Mouse (Mus musculus): ENCODE data around the gene Prap1. TPM values are rescaled to one million over a fixed set of nuclear protein-coding genes. Genes with fewer than 3 reads are reported as not detected.
"Not testable (repeated sequence)": the region's sequence is repeated elsewhere in the genome, so short reads cannot be mapped to it uniquely, and the experiment has no call there.

The Prap1 gene
- total RNA-seq, 2 experiments from 2014 or later, result not detected

GRCm38 (mm10) chr7:140124382-140124781 lies 31.2 kb downstream of the Prap1 start:
- intact Hi-C loops (cut with DNase I), result no loop called here
- no peak for DNase-seq (ENCODE audit: low spot score in 2 of 2)

- DNase-seq (ENCODE audit: low spot score in 2 of 2), result peak; percentile 85
- intact Hi-C loops (cut with DNase I), result no loop called here
Observed at GRCm38 (mm10) chr7:140125278-140126021, 32.3 kb downstream of the Prap1 start.

GRCm38 (mm10) chr7:140126022-140126350 lies 32.8 kb downstream of the Prap1 start:
- intact Hi-C loops (cut with DNase I), result no loop called here
- DNase-seq (ENCODE audit: low spot score in 2 of 2), result no peak

DNA sequence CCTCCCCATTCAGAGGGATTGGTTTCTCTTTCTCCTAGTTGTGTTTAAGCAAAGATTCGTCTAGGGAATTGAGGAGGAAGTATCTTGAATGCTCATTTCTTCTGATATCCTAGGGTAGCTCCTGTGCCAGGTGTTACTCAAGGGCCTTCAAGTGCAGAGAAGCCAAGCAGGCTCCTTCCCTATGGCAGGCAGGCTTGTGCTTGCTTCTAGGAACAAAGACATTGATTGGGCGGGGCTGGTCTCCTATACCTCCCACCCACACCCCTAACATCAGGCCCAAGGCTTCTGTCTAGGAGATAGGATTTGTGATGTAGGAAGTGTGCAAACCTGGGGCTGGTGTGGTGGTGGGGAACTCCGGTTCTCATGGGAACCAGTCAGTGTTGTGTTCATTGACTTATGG lies 33.7 kb downstream of the Prap1 start:
- DNase-seq (ENCODE audit: low spot score in 2 of 2), result no peak
- intact Hi-C loops (cut with DNase I), result no loop called here

- DNase-seq (ENCODE audit: low spot score in 2 of 2), result no peak
- intact Hi-C loops (cut with DNase I), result no loop called here
Observed at GRCm38 (mm10) chr7:140127911-140128310, 34.7 kb downstream of the Prap1 start.

DNA sequence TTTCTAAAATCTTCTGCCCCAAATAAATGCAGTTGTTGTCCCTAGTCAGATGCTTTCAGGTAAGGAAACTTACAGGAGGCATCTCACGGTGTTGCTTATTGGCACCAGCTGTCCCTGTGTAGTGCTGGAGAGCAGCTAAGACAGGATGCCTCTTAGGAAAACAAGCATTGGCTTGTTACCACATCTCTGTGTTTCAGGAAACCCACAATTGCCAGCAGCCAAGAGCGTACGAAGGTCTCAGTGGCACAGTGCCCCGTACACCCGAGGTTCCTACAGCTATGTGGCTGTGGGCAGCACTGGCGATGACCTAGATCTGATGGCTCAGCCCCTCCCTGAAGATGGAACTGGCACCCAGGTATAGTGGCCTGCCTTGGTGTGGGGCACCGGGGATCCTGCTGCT lies 39.0 kb downstream of the Prap1 start:
- DNase-seq (ENCODE audit: low spot score in 2 of 2); intact Hi-C loops (cut with DNase I): not testable (repeated sequence)

DNA sequence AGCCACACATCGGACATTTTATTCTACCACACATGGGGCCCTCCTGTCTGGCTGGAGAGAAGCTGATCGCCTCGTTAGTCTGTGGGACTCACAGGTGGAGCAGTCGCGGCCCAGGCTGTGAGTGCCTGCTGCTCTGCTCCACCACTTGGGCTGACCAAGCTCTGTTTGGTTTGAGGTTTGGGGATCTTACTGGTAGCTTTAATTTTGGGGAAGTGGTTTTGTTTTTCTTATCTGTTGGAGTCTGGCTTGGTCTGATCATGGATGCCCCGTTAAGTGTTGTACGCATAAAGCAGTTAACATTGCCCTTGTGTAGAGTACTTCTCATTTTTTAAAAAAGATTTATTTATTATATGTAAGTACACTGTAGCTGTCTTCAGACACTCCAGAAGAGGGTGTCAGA lies 40.8 kb downstream of the Prap1 start:
- intact Hi-C loops (cut with DNase I); DNase-seq (ENCODE audit: low spot score in 2 of 2): not testable (repeated sequence)

DNA sequence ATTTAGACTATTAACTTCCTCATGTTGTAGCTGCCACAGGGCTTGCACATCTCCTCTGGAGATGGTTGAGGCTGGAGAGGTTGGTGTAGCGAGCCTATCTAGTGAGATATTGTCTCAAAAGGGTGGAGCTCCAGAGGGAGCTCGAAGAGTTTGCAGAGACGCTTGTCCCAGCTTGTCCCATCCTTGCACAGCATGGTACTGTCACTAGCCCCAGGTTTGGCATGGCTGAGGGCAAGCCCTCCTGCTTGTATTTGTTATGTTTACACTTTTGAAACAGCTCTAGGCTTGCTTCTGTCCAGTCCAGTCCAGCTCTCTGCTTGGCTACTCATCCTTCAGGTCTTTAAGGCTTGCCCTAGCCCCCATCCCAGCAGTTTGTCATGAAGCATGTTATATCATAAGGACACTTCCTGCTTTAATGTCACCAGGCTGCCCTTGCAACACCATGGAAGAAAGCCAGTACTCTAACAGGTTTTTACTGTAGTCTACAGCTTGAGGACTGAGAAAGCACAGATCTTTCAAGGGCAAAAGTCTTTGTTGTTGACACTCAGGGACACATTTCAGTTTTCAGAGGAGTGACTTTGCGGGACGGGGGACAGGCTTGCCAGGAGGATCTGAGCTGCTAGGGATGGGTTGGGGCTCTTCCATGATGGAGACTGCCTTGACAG lies 42.0 kb downstream of the Prap1 start:
- DNase-seq (ENCODE audit: low spot score in 2 of 2), result no peak
- intact Hi-C loops (cut with DNase I), result no loop called here

DNA sequence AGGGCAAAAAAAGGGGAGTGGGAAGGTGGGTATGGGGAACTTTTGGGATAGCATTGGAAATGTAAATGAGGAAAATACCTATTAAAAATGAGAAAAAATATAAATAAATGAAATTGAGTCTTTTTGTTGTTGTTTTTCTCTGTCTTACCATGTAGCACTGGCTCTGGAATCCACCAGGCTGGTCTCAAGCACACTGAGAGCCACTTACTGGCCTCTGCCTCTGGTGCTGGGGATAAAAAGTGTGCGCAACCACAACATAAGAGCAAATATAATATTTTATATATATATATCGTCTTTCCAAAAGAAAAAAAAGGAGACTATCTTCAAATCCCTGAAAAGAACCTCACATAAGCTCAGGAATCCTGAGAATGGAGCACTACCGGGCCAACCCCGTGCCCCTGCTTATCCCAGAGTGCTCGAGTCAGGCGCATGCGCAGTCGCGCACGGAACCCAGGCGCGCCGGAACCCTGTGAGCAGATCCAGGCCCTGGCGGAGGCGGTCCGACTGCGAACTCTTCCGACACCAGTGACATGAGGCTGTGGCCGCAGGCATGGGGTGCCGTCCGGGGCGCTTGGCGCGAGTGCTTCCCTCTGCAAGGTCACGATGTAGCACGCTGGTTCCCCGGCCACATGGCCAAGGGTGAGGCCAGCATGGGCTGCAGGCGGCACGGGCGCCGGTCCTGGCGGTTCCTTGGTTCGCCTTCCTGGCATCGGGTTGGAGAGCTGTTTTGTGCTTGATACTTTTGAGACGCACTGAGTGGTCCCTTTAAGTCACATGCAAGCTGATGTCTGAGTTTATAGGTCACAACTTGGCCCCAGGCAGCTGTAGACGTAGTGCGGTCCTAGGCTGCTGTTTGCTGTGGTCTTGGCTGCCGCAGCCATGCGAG lies 44.2 kb downstream of the Prap1 start, which contains the start of gene Mtg1:
Gene Mtg1, plus strand, starts transcription at position 430 of the 886 bp plus-strand sequence.
- DNase-seq (ENCODE audit: low spot score in 2 of 2), result peak; percentile 98
- intact Hi-C loops (cut with DNase I), result no loop called here

- intact Hi-C loops (cut with DNase I), result no loop called here
- no peak for DNase-seq (ENCODE audit: low spot score in 2 of 2)
Observed at GRCm38 (mm10) chr7:140138021-140138310, 44.8 kb downstream of the Prap1 start.

DNA sequence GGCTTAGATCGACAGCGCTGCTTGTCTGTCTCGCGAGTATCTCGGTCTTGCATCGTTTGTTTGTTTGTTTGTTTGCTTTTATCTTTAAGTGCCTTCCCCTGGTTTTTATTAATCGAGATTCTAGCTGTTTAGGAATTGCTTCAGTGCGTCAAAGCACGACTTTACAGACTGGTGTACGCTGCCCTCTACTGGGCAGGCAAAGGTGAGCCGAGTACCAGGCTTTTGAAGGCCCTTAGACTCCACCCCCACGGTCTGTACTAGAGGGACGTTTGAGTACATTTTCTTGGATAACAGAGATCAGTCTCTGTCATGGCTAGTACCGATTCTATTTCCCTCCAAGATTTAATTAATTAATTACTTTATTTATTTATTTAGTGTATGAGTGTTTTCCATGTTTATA lies 48.2 kb downstream of the Prap1 start:
- intact Hi-C loops (cut with DNase I), result loop anchor here (2.0 kb wide), 1 partner anchor 63 kb away; no protein-coding TSS in a partner anchor

DNA sequence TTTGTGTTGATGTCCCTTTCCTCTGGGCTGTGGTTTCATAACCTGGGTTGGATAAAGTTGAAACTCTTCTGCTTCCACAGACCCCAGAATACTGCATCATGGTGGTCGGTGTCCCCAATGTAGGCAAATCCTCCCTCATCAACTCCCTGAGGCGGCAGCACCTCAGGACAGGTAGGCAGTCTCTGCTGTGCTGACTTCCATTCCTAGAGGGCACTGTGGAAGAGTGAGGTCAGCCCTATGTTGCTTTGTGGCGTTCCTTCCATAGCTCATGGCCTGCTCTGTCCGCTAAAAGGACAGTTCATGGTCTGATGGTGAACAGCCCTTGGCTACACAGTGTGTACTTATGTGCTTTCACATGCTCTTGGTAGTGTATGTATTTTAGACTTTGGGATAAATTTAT lies 51.4 kb downstream of the Prap1 start:
- no peak for DNase-seq (ENCODE audit: low spot score in 2 of 2)
- intact Hi-C loops (cut with DNase I), result no loop called here

More for the DNA sequence above, 48.2 kb downstream of the Prap1 start:
- peak in 1 of 2 experiments; percentile 40 for DNase-seq (ENCODE audit: low spot score in 2 of 2)

Other genes with a start within 250 kb of the Prap1 start
- gene Kndc1, start 198.7 kb upstream of the Prap1 start, total RNA-seq (2021), result 10 to 100 TPM; 70.1 to 70.2 TPM
- gene Utf1, start 149.6 kb upstream of the Prap1 start, total RNA-seq (2021), result not detected
- gene 6430531B16Rik, start 114.6 kb upstream of the Prap1 start, total RNA-seq (2021), result 1 to 10 TPM; 1.0 to 2.0 TPM
- gene Adam8, start 100.8 kb upstream of the Prap1 start, total RNA-seq (2021), result 1 to 10 TPM; 1.7 to 3.5 TPM
- 10 to 100 TPM; 20.8 to 24.4 TPM for gene Zfp511, start 57.0 kb upstream of the Prap1 start, total RNA-seq (2021)
- gene Tubgcp2, start 56.7 kb upstream of the Prap1 start, total RNA-seq (2021), result 10 to 100 TPM; 35.3 to 36.9 TPM
- under 1 TPM; 0.20 to 0.25 TPM for gene Msx3, start 44.3 kb upstream of the Prap1 start, total RNA-seq (2021)
- 100 to 1,000 TPM; 191 TPM for gene Caly, start 10.8 kb upstream of the Prap1 start, total RNA-seq (2021)
- gene Fuom, start 9.0 kb downstream of the Prap1 start, total RNA-seq (2021), result 10 to 100 TPM; 47.5 to 52.8 TPM
- 1 to 10 TPM; 5.6 TPM for gene Paox, start 22.4 kb downstream of the Prap1 start, total RNA-seq (2021)
- 10 to 100 TPM; 51.0 to 53.0 TPM for gene Echs1, start 23.1 kb downstream of the Prap1 start, total RNA-seq (2021)
- 10 to 100 TPM; 20.8 to 20.9 TPM for gene Mtg1, start 44.2 kb downstream of the Prap1 start, total RNA-seq (2021)
- 100 to 1,000 TPM; 141 to 186 TPM for gene Sprn, start 61.5 kb downstream of the Prap1 start, total RNA-seq (2021)
- not detected for gene Olfr522, start 71.4 kb downstream of the Prap1 start, total RNA-seq (2021)
- gene Olfr523, start 79.8 kb downstream of the Prap1 start, total RNA-seq (2021), result not detected
- not detected for gene Olfr524, start 112.6 kb downstream of the Prap1 start, total RNA-seq (2021)
- gene Cd163l1, start 124.9 kb downstream of the Prap1 start, total RNA-seq (2021), result not detected
- not detected for gene 5830411N06Rik, start 153.9 kb downstream of the Prap1 start, total RNA-seq (2021)
- not detected for gene Olfr525, start 227.5 kb downstream of the Prap1 start, total RNA-seq (2021)
- not detected for gene Olfr527, start 240.6 kb downstream of the Prap1 start, total RNA-seq (2021)

All from left cerebral cortex, postnatal 36 days (tissue).